In genomic region chr10:30647681-30648080, GRCm38 (mm10) we compare ENCODE assay signal across 25 mouse cellular contexts. TPM values are rescaled to one million over a fixed set of nuclear protein-coding genes. Genes with fewer than 3 reads are reported as not detected.
DNase-seq lines count a peak whose midpoint lies in the region; ATAC-seq lines count a peak whose summit lies in the region.
"Had no signal": no experiment of that assay in that cellular context is flagged by ENCODE, and none has a peak within 500 bp of the region (broad histone marks: within the 10 kb centered on the region; RNA-seq: fewer than 3 reads in every experiment).

No protein-coding gene starts in this region.

- no peak overlapping the region for H3K4me3 ChIP-seq in neural tube, embryonic 12.5 days
- H3K4me3 ChIP-seq in neural tube, embryonic 15.5 days (replicated peaks), result no peak overlapping the region
- H3K4me3 ChIP-seq: embryonic facial prominence, embryonic 10.5 days; embryonic facial prominence, embryonic 12.5 days; forebrain, embryonic 13.5 days; forebrain, embryonic 15.5 days had no signal

- intact Hi-C loops in gastrocnemius, postnatal 14 days (cut with DNase I; ENCODE audit: low total_unique reads), result no loop called here

- H3K36me3 ChIP-seq in neural tube, embryonic 12.5 days, result no peaks in the 10 kb centered on the region; the same call in 1 of the 2 replicates
- peaks cover 20% of the 10 kb centered on the region for H3K36me3 ChIP-seq in neural tube, embryonic 15.5 days

- DNase-seq in embryo, embryonic 10 days (ENCODE audit: low spot score), result peak; percentile 33
- DNase-seq in embryo, embryonic 9.5 days (ENCODE audit: extremely low spot score), result no peak
- DNase-seq in mesoderm, embryonic 11.5 days (ENCODE audit: low read depth, low spot score), result peak; percentile 34
- no peak for DNase-seq in gastrocnemius, postnatal 14 days
- DNase-seq: adrenal gland, adult 8-10 months; adrenal gland, postnatal 14 days; adrenal gland, postnatal 36 days; B cell, adult 2 months; cerebellum, adult 11-12 months; cerebellum, adult 2 months; cerebellum, adult 9-10 months; cerebellum, postnatal 10 days; cerebellum, postnatal 25 days; forebrain, postnatal 0 days had no signal

- H3K4me1 ChIP-seq in neural tube, embryonic 12.5 days, result no peaks in the 10 kb centered on the region
- no peaks in the 10 kb centered on the region for H3K4me1 ChIP-seq in neural tube, embryonic 15.5 days
- H3K4me1 ChIP-seq: embryonic facial prominence, embryonic 10.5 days; embryonic facial prominence, embryonic 12.5 days; forebrain, embryonic 13.5 days; forebrain, embryonic 15.5 days had no signal

- no peak overlapping the region for H3K27ac ChIP-seq in neural tube, embryonic 12.5 days
- no peak overlapping the region for H3K27ac ChIP-seq in neural tube, embryonic 15.5 days (replicated peaks)
- H3K27ac ChIP-seq: embryonic facial prominence, embryonic 10.5 days; embryonic facial prominence, embryonic 12.5 days; forebrain, embryonic 13.5 days; forebrain, embryonic 15.5 days had no signal

- H3K27me3 ChIP-seq in neural tube, embryonic 12.5 days (replicated peaks), result no peaks in the 10 kb centered on the region
- no peaks in the 10 kb centered on the region for H3K27me3 ChIP-seq in neural tube, embryonic 15.5 days (replicated peaks)
- H3K27me3 ChIP-seq: CH12.LX; embryonic facial prominence, embryonic 12.5 days; forebrain, embryonic 13.5 days; forebrain, embryonic 15.5 days; Patski had no signal

- 12% methylated on average over 2 of the region's 2 CpGs for WGBS in neural tube, embryonic 12.5 days
- 13% methylated on average over 2 of the region's 2 CpGs for WGBS in neural tube, embryonic 15.5 days

- no peak overlapping the region for H3K9ac ChIP-seq in neural tube, embryonic 12.5 days
- H3K9ac ChIP-seq in neural tube, embryonic 15.5 days (replicated peaks), result no peak overlapping the region
- H3K9ac ChIP-seq: embryonic facial prominence, embryonic 12.5 days; forebrain, embryonic 13.5 days; forebrain, embryonic 15.5 days; forebrain, postnatal 0 days had no signal

- peak; percentile 63; the same call in 1 of the 2 replicates for ATAC-seq in neural tube, embryonic 12.5 days (ENCODE audit: low FRiP score, low read depth)
- ATAC-seq in neural tube, embryonic 15.5 days (ENCODE audit: low FRiP score), result no peak
- ATAC-seq: activated CD4-positive, CD25-positive, alpha-beta regulatory T cell, adult 4 months; CD4-positive, CD25-positive, alpha-beta regulatory T cell, adult 4 months; forebrain, embryonic 13.5 days; forebrain, embryonic 15.5 days; forebrain, postnatal 0 days; Patski had no signal

- H3K4me2 ChIP-seq in neural tube, embryonic 12.5 days (replicated peaks), result no peak overlapping the region
- H3K4me2 ChIP-seq in neural tube, embryonic 15.5 days, result no peak overlapping the region
- H3K4me2 ChIP-seq: embryonic facial prominence, embryonic 12.5 days; forebrain, embryonic 13.5 days; forebrain, embryonic 15.5 days had no signal

- H3K9me3 ChIP-seq in neural tube, embryonic 12.5 days, result no peaks in the 10 kb centered on the region
- H3K9me3 ChIP-seq in neural tube, embryonic 15.5 days (replicated peaks), result no peaks in the 10 kb centered on the region
- H3K9me3 ChIP-seq: embryonic facial prominence, embryonic 10.5 days; embryonic facial prominence, embryonic 12.5 days; forebrain, embryonic 13.5 days; forebrain, embryonic 15.5 days; G1E had no signal

RNA-seq across cellular contexts. Expression of gene Hint3, which starts 18.2 kb away (rescaled TPM):
- 20.1 and 21.9 TPM in 2 replicates for polyA plus RNA-seq in neural tube, embryonic 12.5 days (2016; fragmentation: Nextera tagmentation; extraction: Ambion mirVana)
- 21.5 and 22.7 TPM in 2 replicates for polyA plus RNA-seq in neural tube, embryonic 15.5 days (2015; fragmentation: Nextera tagmentation; extraction: Ambion mirVana)
- total RNA-seq in gastrocnemius, postnatal 14 days (2021), result 10 to 100 TPM; 38.1 to 44.6 TPM

RNA-seq across cellular contexts. Expression of gene Trmt11, which starts 47.1 kb away (rescaled TPM):
- 24.2 and 26.3 TPM in 2 replicates for polyA plus RNA-seq in neural tube, embryonic 12.5 days (2016; fragmentation: Nextera tagmentation; extraction: Ambion mirVana)
- 19.7 and 22.3 TPM in 2 replicates for polyA plus RNA-seq in neural tube, embryonic 15.5 days (2015; fragmentation: Nextera tagmentation; extraction: Ambion mirVana)
- total RNA-seq in gastrocnemius, postnatal 14 days (2021), result 1 to 10 TPM; 3.6 to 4.0 TPM

Comparison
In these comparisons a context has a peak if more than half of its experiments do, and no peak if none do; other contexts are left out.
1. DNase-seq: peak in embryo, embryonic 10 days (single experiment) and mesoderm, embryonic 11.5 days (single experiment); none in embryo, embryonic 9.5 days (single experiment) and gastrocnemius, postnatal 14 days (single experiment).